Mouse (Mus musculus): ENCODE data around the gene Irgc1. TPM values are rescaled to one million over a fixed set of nuclear protein-coding genes. Genes with fewer than 3 reads are reported as not detected.

Irgc1 gene
- total RNA-seq, 1 experiment, result not detected

DNA sequence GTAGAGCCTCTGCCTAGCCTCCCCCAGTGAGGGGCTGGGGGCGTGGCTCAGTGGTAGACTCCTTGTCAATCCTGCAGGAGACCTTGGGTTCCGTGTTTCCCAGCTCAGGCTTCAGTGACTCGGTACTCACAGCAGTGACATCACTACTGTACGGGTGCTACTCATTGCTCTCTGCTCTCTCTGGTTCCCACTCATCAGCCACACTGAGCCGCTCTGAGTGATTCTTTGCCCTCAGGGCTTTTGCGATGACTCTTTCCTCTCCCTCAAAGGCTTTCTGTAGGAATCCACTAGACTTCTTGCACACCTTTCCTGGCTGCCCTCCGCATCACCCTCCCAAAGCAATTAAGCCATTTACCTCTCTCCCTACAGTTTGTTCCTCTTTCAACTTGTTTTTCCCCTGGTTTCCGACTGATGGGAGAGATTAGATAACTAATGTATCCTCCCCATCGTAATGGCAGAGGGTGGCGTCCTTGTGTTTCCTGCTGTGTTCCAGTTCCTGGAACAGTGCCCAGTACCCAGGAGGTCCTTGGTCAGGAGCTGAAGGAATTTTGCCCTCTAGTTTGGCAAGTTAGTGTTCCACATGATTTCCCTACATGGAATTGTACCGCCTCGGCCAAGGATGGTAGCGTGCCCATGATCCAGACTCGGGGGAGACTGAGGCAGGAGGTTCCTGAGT, 9.4 kb upstream of the Irgc1 start:
- in situ Hi-C loops (cut with MboI; ENCODE audit: low sequenced_read_pairs in 2 of 2, unreplicated experiment in 2 of 2), result no loop called here
- Histone ChIP-seq H3K9ac (ENCODE audit: insufficient read depth, low read depth, low read length, poor library complexity, severe bottlenecking) (no peak overlapping the region), H3K4me1 (ENCODE audit: control insufficient read depth in 2 of 2, insufficient read depth in 2 of 2, low read length in 2 of 2, poor library complexity in 1 of 2) (peaks cover 8 to 38% of the 10 kb centered on the region in 2 experiments; a peak in 3 of 4 replicates), H3K27ac (ENCODE audit: insufficient read depth, low read depth, low read length, poor library complexity, severe bottlenecking) (no peak overlapping the region), H3K4me3 (ENCODE audit: insufficient read depth in 1 of 2, low read depth in 1 of 2, low read length in 2 of 2, poor library complexity in 1 of 2, severe bottlenecking in 1 of 2) (no peak overlapping the region; a peak in 1 of 4 replicates), H3K36me3 (ENCODE audit: control insufficient read depth, insufficient read depth, low read length, poor library complexity, severe bottlenecking) (peaks cover 3% of the 10 kb centered on the region; the same call in 1 of the 2 replicates), H3K9me3 (ENCODE audit: control insufficient read depth, insufficient read depth, low read depth, low read length) (no peaks in the 10 kb centered on the region)
- TF ChIP-seq CHD2 (IDR thresholded peaks at IDR 0.05; ENCODE audit: low read depth, low read length), result no peak
- TF ChIP-seq ZNF384 (IDR thresholded peaks at IDR 0.05; ENCODE audit: low read depth, low read length), result no peak
- no peak for TF ChIP-seq HCFC1 (IDR thresholded peaks at IDR 0.05; ENCODE audit: borderline replicate concordance, insufficient read depth, low read length)
- TF ChIP-seq MAFK (IDR thresholded peaks at IDR 0.05; ENCODE audit: insufficient read depth, low read depth, low read length), result no peak
- TF ChIP-seq ZC3H11A (IDR thresholded peaks at IDR 0.05; ENCODE audit: borderline replicate concordance, low read depth, low read length), result no peak
- DNase-seq (ENCODE audit: low read depth, low spot score), result no peak

DNA sequence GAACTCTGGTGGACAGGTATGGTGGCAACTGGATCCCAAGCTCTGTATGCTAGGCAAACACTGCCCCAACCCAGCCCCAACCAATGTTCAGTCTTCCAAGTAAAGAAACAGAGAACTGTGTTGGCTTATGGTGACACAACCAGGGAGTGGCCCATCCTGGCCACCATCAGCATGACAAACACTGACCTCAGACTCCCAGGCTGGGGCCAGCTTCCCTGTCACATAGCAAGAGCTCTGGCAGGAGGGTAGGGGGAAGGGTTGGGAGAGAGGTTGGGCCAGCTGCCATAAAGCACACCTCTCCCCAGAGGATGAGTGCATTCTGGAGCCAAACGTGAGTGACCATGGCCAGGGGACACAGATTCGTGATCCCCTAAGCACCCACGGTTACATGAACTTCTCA, 7.7 kb upstream of the Irgc1 start:
- Histone ChIP-seq H3K9ac (ENCODE audit: insufficient read depth, low read depth, low read length, poor library complexity, severe bottlenecking) (no peak overlapping the region), H3K4me1 (ENCODE audit: control insufficient read depth in 2 of 2, insufficient read depth in 2 of 2, low read length in 2 of 2, poor library complexity in 1 of 2) (peaks cover 8 to 40% of the 10 kb centered on the region in 2 experiments; a peak in 3 of 4 replicates), H3K9me3 (ENCODE audit: control insufficient read depth, insufficient read depth, low read depth, low read length) (no peaks in the 10 kb centered on the region), H3K36me3 (ENCODE audit: control insufficient read depth, insufficient read depth, low read length, poor library complexity, severe bottlenecking) (no peaks in the 10 kb centered on the region), H3K4me3 (ENCODE audit: insufficient read depth in 1 of 2, low read depth in 1 of 2, low read length in 2 of 2, poor library complexity in 1 of 2, severe bottlenecking in 1 of 2) (no peak overlapping the region), H3K27ac (ENCODE audit: insufficient read depth, low read depth, low read length, poor library complexity, severe bottlenecking) (peak overlapping the region; percentile 34; the same call in 1 of the 2 replicates)
- no peak for TF ChIP-seq MAFK (IDR thresholded peaks at IDR 0.05; ENCODE audit: insufficient read depth, low read depth, low read length)
- no peak for TF ChIP-seq ZNF384 (IDR thresholded peaks at IDR 0.05; ENCODE audit: low read depth, low read length)
- TF ChIP-seq ZC3H11A (IDR thresholded peaks at IDR 0.05; ENCODE audit: borderline replicate concordance, low read depth, low read length), result no peak
- TF ChIP-seq CHD2 (IDR thresholded peaks at IDR 0.05; ENCODE audit: low read depth, low read length), result no peak
- no peak for TF ChIP-seq HCFC1 (IDR thresholded peaks at IDR 0.05; ENCODE audit: borderline replicate concordance, insufficient read depth, low read length)
- in situ Hi-C loops (cut with MboI; ENCODE audit: low sequenced_read_pairs in 2 of 2, unreplicated experiment in 2 of 2), result no loop called here
- no peak for DNase-seq (ENCODE audit: low read depth, low spot score)

DNA sequence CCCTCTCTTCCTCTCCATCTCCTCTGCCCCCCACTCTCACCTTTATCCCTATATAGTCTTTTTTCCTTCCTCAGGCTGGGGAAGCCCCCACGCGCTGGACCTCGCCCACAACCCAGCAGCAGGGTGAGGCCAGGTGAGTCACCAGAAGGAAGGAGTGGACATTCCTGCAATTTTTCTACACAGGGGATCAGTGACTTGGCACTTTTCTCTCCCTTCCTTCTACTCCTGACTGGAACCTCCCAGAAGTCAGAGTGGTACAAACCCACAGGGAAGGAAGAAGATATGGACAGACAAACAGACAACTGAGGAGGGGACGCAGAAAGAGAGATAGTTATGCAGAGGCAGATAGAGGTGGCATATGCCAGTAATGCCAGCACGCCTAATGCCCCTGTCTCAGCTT, 7.3 kb upstream of the Irgc1 start:
- no peaks in the 10 kb centered on the region for H3K36me3 ChIP-seq (ENCODE audit: control insufficient read depth, insufficient read depth, low read length, poor library complexity, severe bottlenecking)
- peak overlapping the region; percentile 34; the same call in 1 of the 2 replicates for H3K27ac ChIP-seq (ENCODE audit: insufficient read depth, low read depth, low read length, poor library complexity, severe bottlenecking)
- TF ChIP-seq ZC3H11A (IDR thresholded peaks at IDR 0.05; ENCODE audit: borderline replicate concordance, low read depth, low read length) (no peak), ZNF384 (IDR thresholded peaks at IDR 0.05; ENCODE audit: low read depth, low read length) (no peak), CHD2 (IDR thresholded peaks at IDR 0.05; ENCODE audit: low read depth, low read length) (no peak), MAFK (IDR thresholded peaks at IDR 0.05; ENCODE audit: insufficient read depth, low read depth, low read length) (peak; percentile 86)
- DNase-seq (ENCODE audit: low read depth, low spot score), result no peak
- no peak overlapping the region for H3K9ac ChIP-seq (ENCODE audit: insufficient read depth, low read depth, low read length, poor library complexity, severe bottlenecking)
- no peaks in the 10 kb centered on the region for H3K9me3 ChIP-seq (ENCODE audit: control insufficient read depth, insufficient read depth, low read depth, low read length)
- H3K4me1 ChIP-seq (ENCODE audit: control insufficient read depth in 2 of 2, insufficient read depth in 2 of 2, low read length in 2 of 2, poor library complexity in 1 of 2), result peaks cover 8 to 38% of the 10 kb centered on the region in 2 experiments; a peak in 3 of 4 replicates
- in situ Hi-C loops (cut with MboI; ENCODE audit: low sequenced_read_pairs in 2 of 2, unreplicated experiment in 2 of 2), result no loop called here
- no peak overlapping the region for H3K4me3 ChIP-seq (ENCODE audit: insufficient read depth in 1 of 2, low read depth in 1 of 2, low read length in 2 of 2, poor library complexity in 1 of 2, severe bottlenecking in 1 of 2)

DNA sequence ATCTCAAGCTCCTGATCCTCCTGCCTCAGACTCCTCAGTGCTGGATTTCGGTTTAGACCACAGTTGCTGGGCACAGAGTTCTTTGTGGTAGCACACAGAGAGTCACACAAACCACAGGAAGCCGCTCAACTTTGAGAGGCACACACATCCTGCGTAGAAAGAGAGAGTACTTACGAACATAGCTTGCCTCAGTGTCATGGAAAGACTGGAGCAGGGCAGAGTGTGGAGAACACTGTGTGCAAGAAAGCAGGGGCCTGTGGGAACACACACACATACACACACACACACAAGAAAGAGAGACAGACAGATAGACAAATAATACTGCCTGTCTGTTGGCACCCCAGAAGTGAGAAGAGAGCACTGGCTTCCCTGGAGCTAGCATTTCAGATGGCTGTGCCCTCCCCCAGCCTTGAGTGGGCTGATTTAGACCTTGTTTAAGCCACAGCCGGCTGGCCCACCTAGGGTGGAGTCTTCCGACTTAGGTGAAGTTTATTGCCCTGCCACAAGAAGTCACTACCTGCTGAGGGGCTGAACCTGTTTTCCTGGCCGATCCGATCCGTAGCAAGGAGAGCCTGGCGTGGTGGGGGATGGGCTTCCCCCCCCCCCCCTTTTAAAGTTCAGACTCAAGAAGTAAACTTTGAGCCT, 5.8 kb upstream of the Irgc1 start:
- Histone ChIP-seq H3K4me3 (ENCODE audit: insufficient read depth in 1 of 2, low read depth in 1 of 2, low read length in 2 of 2, poor library complexity in 1 of 2, severe bottlenecking in 1 of 2) (peak overlapping the region; percentile 7 to 22; a peak in 2 of 4 replicates), H3K27ac (ENCODE audit: insufficient read depth, low read depth, low read length, poor library complexity, severe bottlenecking) (peak overlapping the region; percentile 67), H3K9me3 (ENCODE audit: control insufficient read depth, insufficient read depth, low read depth, low read length) (no peaks in the 10 kb centered on the region), H3K4me1 (ENCODE audit: control insufficient read depth in 2 of 2, insufficient read depth in 2 of 2, low read length in 2 of 2, poor library complexity in 1 of 2) (peaks cover 6 to 40% of the 10 kb centered on the region in 2 experiments; a peak in 3 of 4 replicates), H3K9ac (ENCODE audit: insufficient read depth, low read depth, low read length, poor library complexity, severe bottlenecking) (peak overlapping the region; percentile 34; the same call in 1 of the 2 replicates), H3K36me3 (ENCODE audit: control insufficient read depth, insufficient read depth, low read length, poor library complexity, severe bottlenecking) (no peaks in the 10 kb centered on the region)
- no peak for DNase-seq (ENCODE audit: low read depth, low spot score)
- no peak for TF ChIP-seq CHD2 (IDR thresholded peaks at IDR 0.05; ENCODE audit: low read depth, low read length)
- no peak for TF ChIP-seq MAFK (IDR thresholded peaks at IDR 0.05; ENCODE audit: insufficient read depth, low read depth, low read length)
- TF ChIP-seq ZC3H11A (IDR thresholded peaks at IDR 0.05; ENCODE audit: borderline replicate concordance, low read depth, low read length), result no peak
- no peak for TF ChIP-seq ZNF384 (IDR thresholded peaks at IDR 0.05; ENCODE audit: low read depth, low read length)
- TF ChIP-seq HCFC1 (IDR thresholded peaks at IDR 0.05; ENCODE audit: borderline replicate concordance, insufficient read depth, low read length), result no peak
- in situ Hi-C loops (cut with MboI; ENCODE audit: low sequenced_read_pairs in 2 of 2, unreplicated experiment in 2 of 2), result no loop called here

Data from ES-E14 (cell line).